Mouse (Mus musculus) ZHBTc4 (cell line): ENCODE measurements around the gene Morc3.

Source experiments
- DNase-seq: peaks from one replicate; pipeline ENCODE4 v3.0.0-alpha.2; 2011; ENCODE audit warnings: low read depth, low spot score

The Morc3 gene

GRCm38 (mm10) chr16:93883423-93884085 lies 51.6 kb downstream of the Morc3 start, which contains the start of gene Chaf1b:
Chaf1b (plus strand) TSS chr16:93883901.
- peak; percentile 99 for DNase-seq

- DNase-seq: peak; percentile 50
These were observed 52.3 kb downstream of the Morc3 start for GRCm38 (mm10) chr16:93884086-93884721.

- no peak for DNase-seq
These were observed 52.8 kb downstream of the Morc3 start for GRCm38 (mm10) chr16:93884722-93885113.

- DNase-seq: no peak
These were observed 56.6 kb downstream of the Morc3 start for GRCm38 (mm10) chr16:93888481-93888880.

GRCm38 (mm10) chr16:93890948-93891604 lies 59.2 kb downstream of the Morc3 start:
- peak; percentile 89 for DNase-seq

GRCm38 (mm10) chr16:93893285-93893684 lies 61.4 kb downstream of the Morc3 start:
- DNase-seq: no peak

GRCm38 (mm10) chr16:93903027-93903426 lies 71.1 kb downstream of the Morc3 start:
- DNase-seq: peak; percentile 76

GRCm38 (mm10) chr16:93906156-93907014 lies 74.5 kb downstream of the Morc3 start:
- peak; percentile 90 for DNase-seq

GRCm38 (mm10) chr16:93907761-93908160 lies 75.8 kb downstream of the Morc3 start:
- DNase-seq: peak; percentile 58

- peak; percentile 39 for DNase-seq
These were observed 76.3 kb downstream of the Morc3 start for GRCm38 (mm10) chr16:93908196-93908595.

GRCm38 (mm10) chr16:93909936-93910335 lies 78.0 kb downstream of the Morc3 start:
- DNase-seq: no peak

GRCm38 (mm10) chr16:93910735-93911665 lies 79.1 kb downstream of the Morc3 start:
- DNase-seq: peak; percentile 55

GRCm38 (mm10) chr16:93912158-93912557 lies 80.2 kb downstream of the Morc3 start:
- no peak for DNase-seq

- no peak for DNase-seq
These were observed 80.9 kb downstream of the Morc3 start for GRCm38 (mm10) chr16:93912808-93913207.

- no peak for DNase-seq
These were observed 82.1 kb downstream of the Morc3 start for GRCm38 (mm10) chr16:93913881-93914576.

GRCm38 (mm10) chr16:93915338-93915849 lies 83.5 kb downstream of the Morc3 start:
- DNase-seq: peak; percentile 78

GRCm38 (mm10) chr16:93917712-93918678 lies 86.1 kb downstream of the Morc3 start:
- peak; percentile 90 for DNase-seq

GRCm38 (mm10) chr16:93918679-93919060 lies 86.7 kb downstream of the Morc3 start:
- DNase-seq: peak; percentile 38

- DNase-seq: no peak
These were observed 87.3 kb downstream of the Morc3 start for GRCm38 (mm10) chr16:93919189-93919588.
